Mouse (Mus musculus): ENCODE measurements around the gene Olfr259. TPM values are rescaled to one million over a fixed set of nuclear protein-coding genes. Genes with fewer than 3 reads are reported as not detected.

Olfr259 gene
- total RNA-seq (2012; rRNA removed) = not detected in 2 replicates
- total RNA-seq (2014; rRNA removed) = not detected in 2 replicates
- polyA plus RNA-seq (2012; ENCODE audit: insufficient read length, low read depth) = not detected in 2 replicates

DNA sequence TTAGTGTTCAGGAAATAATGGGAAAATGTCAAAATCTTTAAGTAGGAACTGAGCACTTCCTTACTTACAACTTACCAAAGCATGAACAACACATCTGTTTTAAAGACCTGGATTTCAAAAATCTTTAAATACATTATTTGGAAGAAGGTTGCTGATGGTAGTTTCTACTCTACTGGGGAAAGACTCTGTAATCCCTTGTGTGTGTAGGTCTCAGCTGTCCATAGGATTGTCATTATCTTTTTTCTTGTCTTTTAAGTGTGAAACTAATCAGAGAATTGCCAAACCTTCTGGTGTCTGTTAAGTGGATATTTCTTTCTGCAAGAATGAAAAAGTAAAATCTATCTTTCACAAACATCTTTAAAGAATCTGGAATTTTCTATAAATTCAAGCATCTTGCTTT is at the start of gene Olfr259:
Olfr259 (minus strand) TSS at position 101 of the 400 bp plus-strand sequence.
- H3K79me2 ChIP-seq (replicated peaks; ENCODE audit: control insufficient read depth, extremely low read depth, insufficient read depth, poor library complexity, severe bottlenecking) = no peaks in the 10 kb centered on the region
- dilution Hi-C loops (cut with MboI; ENCODE audit: extremely low pct_ligation_motif_present, extremely low pct_unique_long_range_greater_than_20kb, low sequenced_read_pairs) = no loop called here

DNA sequence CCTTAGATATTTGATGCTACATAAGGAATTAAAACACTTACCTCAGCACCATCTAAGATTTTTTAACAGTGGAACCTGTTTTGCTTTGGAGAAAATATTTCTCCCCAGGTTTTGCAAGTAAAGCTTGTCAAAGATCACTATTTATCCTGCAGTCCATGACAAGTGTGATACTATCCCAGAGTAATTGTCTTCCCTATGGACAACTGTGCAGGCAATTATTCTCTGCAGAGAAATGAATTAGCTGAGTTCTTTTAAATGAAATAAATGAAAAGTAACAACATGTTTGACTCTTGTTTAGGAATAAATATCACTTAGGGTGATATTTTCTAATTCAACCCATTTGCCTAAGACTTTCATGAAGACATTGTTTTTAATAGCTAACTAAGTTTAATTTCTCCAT is 38.2 kb upstream of the Olfr259 start, which contains the start of gene Olfr1111:
Olfr1111 (minus strand) TSS at position 101 of the 400 bp plus-strand sequence.
- no peak within 1 kb of the TSS for H3K4me3 ChIP-seq (replicated peaks in 1 of 3; ENCODE audit: low read depth in 2 of 3, low read length in 2 of 3, poor library complexity in 1 of 3)
- DNase-seq (ENCODE audit: extremely low read depth) = no peak
- H3K27me3 ChIP-seq (replicated peaks) = no peaks in the 10 kb centered on the region
- H3K27ac ChIP-seq (ENCODE audit: insufficient read depth, low read depth) = no peak within 1 kb of the TSS
- no peaks in the 10 kb centered on the region for H3K36me3 ChIP-seq (replicated peaks in 1 of 2; ENCODE audit: control insufficient read depth in 1 of 2, insufficient read depth in 1 of 2, low read length in 1 of 2)
- in situ Hi-C loops (cut with MboI; ENCODE audit: low pct_ligation_motif_present, low pct_unique_long_range_greater_than_20kb, low sequenced_read_pairs) = no loop called here
- no peak within 1 kb of the TSS for H3K9ac ChIP-seq (ENCODE audit: insufficient read depth, low read depth)
- H3K79me2 ChIP-seq (replicated peaks; ENCODE audit: control insufficient read depth, extremely low read depth, insufficient read depth, poor library complexity, severe bottlenecking) = no peaks in the 10 kb centered on the region
- dilution Hi-C loops (cut with MboI; ENCODE audit: extremely low pct_ligation_motif_present, extremely low pct_unique_long_range_greater_than_20kb, low sequenced_read_pairs) = no loop called here
- peaks cover 16% of the 10 kb centered on the region for H3K9me3 ChIP-seq (replicated peaks; ENCODE audit: low read length)
- TF ChIP-seq UBTF (IDR thresholded peaks at IDR 0.05; ENCODE audit: low read depth, low read length) (no peak), GABPA (IDR thresholded peaks at IDR 0.05; ENCODE audit: insufficient replicate concordance, low read depth, low read length) (no peak), USF2 (conservative IDR thresholded peaks at IDR 0.05; ENCODE audit: low read depth, low read length) (no peak), ZNF384 (IDR thresholded peaks at IDR 0.05; ENCODE audit: low read depth, low read length) (no peak), RCOR1 (conservative IDR thresholded peaks at IDR 0.05; ENCODE audit: low read depth, low read length) (no peak), MEF2A (IDR thresholded peaks at IDR 0.05; ENCODE audit: borderline replicate concordance, low read depth, low read length) (no peak), CTCF (conservative IDR thresholded peaks at IDR 0.05 in 1 of 2, IDR thresholded peaks at IDR 0.05 in 1 of 2; ENCODE audit: low read depth in 2 of 2, low read length in 2 of 2) (no peak), MYC (IDR thresholded peaks at IDR 0.05; ENCODE audit: low read depth, low read length) (no peak), ELF1 (IDR thresholded peaks at IDR 0.05; ENCODE audit: low read depth, low read length) (no peak), NRF1 (IDR thresholded peaks at IDR 0.05; ENCODE audit: low read depth, low read length) (no peak), POLR2AphosphoS2 (IDR thresholded peaks at IDR 0.05; ENCODE audit: low read depth, low read length) (no peak), TBP (conservative IDR thresholded peaks at IDR 0.05; ENCODE audit: low read depth, low read length) (no peak), NELFE (IDR thresholded peaks at IDR 0.05; ENCODE audit: low read depth, low read length) (no peak), HCFC1 (IDR thresholded peaks at IDR 0.05; ENCODE audit: low read depth, low read length) (no peak)
- H3K4me2 ChIP-seq (ENCODE audit: insufficient read depth, low read depth, poor library complexity, severe bottlenecking) = no peak within 1 kb of the TSS
- no peaks in the 10 kb centered on the region for H3K4me1 ChIP-seq (ENCODE audit: control insufficient read depth in 1 of 2, insufficient read depth in 2 of 2)

More for the DNA sequence above, at the start of gene Olfr259:
- no peak within 1 kb of the TSS for H3K4me3 ChIP-seq (replicated peaks in 1 of 3; ENCODE audit: low read depth in 2 of 3, low read length in 2 of 3, poor library complexity in 1 of 3)
- TF ChIP-seq CTCF (conservative IDR thresholded peaks at IDR 0.05 in 1 of 2, IDR thresholded peaks at IDR 0.05 in 1 of 2; ENCODE audit: low read depth in 2 of 2, low read length in 2 of 2) = no peak
- no peaks in the 10 kb centered on the region for H3K27me3 ChIP-seq (replicated peaks)
- no peaks in the 10 kb centered on the region for H3K36me3 ChIP-seq (replicated peaks in 1 of 2; ENCODE audit: control insufficient read depth in 1 of 2, insufficient read depth in 1 of 2, low read length in 1 of 2)
- H3K4me2 ChIP-seq (ENCODE audit: insufficient read depth, low read depth, poor library complexity, severe bottlenecking) = no peak within 1 kb of the TSS
- peaks cover 15% of the 10 kb centered on the region for H3K9me3 ChIP-seq (replicated peaks; ENCODE audit: low read length)
- H3K9ac ChIP-seq (ENCODE audit: insufficient read depth, low read depth) = no peak within 1 kb of the TSS
- DNase-seq (ENCODE audit: extremely low read depth) = no peak
- no peak within 1 kb of the TSS for H3K27ac ChIP-seq (ENCODE audit: insufficient read depth, low read depth)
- H3K4me1 ChIP-seq (ENCODE audit: control insufficient read depth in 1 of 2, insufficient read depth in 2 of 2) = no peaks in the 10 kb centered on the region
- in situ Hi-C loops (cut with MboI; ENCODE audit: low pct_ligation_motif_present, low pct_unique_long_range_greater_than_20kb, low sequenced_read_pairs) = no loop called here
